Mouse (Mus musculus): ENCODE measurements around the gene Sec14l3.
"Not testable (repeated sequence)": the region's sequence is repeated elsewhere in the genome, so short reads cannot be mapped to it uniquely, and the experiment has no call there.

Sec14l3 gene

GRCm38 (mm10) chr11:4101851-4102250 is 37.2 kb downstream of the Sec14l3 start:
- peak; percentile 94 for DNase-seq (ENCODE audit: low read depth)

DNA sequence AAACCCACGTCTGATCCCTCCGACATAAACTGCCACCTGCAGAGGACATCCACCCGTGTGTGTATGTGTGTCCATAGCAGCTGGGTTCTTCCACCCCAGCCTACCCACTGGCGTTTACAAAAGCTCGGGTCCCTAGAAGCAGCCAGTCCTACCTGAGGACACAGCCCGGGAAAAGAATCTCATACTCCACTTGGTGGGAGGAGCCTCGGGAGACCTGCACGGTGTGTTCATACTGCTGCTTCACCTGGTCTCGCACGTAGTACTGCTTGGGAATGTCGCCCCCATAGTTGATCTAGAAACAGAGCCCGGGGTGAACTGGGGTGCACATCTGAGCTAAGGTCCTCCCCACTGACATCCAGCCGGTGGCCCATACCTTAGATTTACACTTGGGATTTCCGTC is 38.9 kb downstream of the Sec14l3 start:
- DNase-seq (ENCODE audit: low read depth): no peak

DNA sequence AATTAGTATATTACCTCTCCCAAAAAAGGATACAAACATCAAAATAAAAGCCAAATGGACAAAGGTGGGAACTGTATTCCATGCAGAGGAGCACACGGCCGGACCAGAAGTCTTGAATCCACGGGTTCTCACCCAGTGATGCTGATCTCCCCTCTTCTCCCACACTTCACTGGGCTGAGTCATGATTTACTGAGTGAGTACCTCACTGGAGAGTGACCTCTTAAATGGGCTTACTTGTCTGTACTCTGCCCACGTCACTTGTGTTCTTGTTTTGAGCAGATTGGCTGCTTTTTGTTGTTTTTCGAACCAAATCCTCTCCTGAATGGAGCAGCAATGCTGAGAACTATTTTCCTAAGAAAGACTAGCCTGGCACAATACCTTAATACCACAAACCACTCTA is 40.3 kb downstream of the Sec14l3 start:
- DNase-seq (ENCODE audit: low read depth): no peak

- no peak for DNase-seq (ENCODE audit: low read depth)
Measured at GRCm38 (mm10) chr11:4105444-4105843, 40.8 kb downstream of the Sec14l3 start.

- not testable (repeated sequence) for DNase-seq (ENCODE audit: low read depth)
Measured at GRCm38 (mm10) chr11:4107901-4108300, 43.3 kb downstream of the Sec14l3 start.

DNA sequence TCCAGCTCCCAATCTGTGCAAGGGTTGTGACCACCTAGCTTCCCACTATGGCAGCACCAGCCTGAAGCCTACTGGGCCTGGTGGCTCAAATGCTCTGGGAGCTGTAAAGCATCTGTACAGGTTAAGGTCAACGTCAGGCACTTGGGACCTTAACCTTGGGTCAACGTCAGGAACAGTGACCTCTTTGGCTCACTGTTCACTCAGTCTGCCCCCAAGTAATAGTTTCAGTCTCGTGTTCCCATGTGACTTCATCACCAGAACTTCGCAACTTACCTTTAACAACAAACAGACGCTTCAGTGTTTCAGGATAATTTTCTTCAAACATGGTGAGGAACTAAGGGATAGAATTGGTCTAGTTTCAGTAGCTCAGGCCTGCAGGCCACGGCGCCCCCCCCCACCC is 44.0 kb downstream of the Sec14l3 start:
- DNase-seq (ENCODE audit: low read depth): no peak

- no peak for DNase-seq (ENCODE audit: low read depth)
Measured at GRCm38 (mm10) chr11:4112033-4112432, 47.4 kb downstream of the Sec14l3 start.

GRCm38 (mm10) chr11:4112861-4113260 is 48.2 kb downstream of the Sec14l3 start:
- no peak for DNase-seq (ENCODE audit: low read depth)

DNA sequence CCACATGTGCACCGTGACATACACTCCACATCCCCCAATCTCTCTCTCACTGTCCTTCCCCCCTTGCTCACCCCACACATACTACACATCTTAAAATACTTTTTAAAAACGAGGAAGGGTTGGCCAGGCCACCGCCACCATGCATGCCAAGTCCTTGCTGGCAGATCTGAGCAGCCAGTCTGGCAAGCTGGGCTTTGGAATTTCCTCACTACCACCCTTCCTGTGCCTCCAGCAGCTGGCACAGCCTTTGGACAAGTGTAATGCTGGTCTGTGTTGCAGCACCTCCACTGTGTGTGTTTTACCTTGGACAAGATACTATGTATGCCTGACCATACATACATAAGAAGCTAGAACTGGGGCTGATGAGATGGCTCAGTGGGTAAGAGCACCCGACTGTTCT is 48.9 kb downstream of the Sec14l3 start:
- DNase-seq (ENCODE audit: low read depth): no peak

- no peak for DNase-seq (ENCODE audit: low read depth)
Measured at GRCm38 (mm10) chr11:4113970-4114369, 49.3 kb downstream of the Sec14l3 start.

DNA sequence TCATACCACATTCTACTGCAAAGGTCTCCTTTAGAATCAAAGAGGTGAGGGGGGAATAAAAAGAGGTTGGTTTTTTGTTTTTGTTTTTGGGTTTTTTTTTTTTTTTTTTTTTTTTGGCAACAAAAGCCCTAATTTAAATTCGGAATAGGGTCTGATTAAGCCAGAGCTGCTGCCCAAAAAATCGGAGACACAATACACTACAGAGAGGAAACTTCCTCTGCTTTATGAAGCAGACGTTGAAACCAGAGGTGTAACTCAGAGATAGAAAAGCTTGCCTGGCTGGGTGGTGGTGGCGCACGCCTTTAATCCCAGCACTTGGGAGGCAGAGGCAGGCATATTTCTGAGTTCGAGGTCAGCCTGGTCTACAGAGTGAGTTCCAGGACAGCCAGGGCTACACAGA is 49.9 kb downstream of the Sec14l3 start:
- DNase-seq (ENCODE audit: low read depth): not testable (repeated sequence)

DNA sequence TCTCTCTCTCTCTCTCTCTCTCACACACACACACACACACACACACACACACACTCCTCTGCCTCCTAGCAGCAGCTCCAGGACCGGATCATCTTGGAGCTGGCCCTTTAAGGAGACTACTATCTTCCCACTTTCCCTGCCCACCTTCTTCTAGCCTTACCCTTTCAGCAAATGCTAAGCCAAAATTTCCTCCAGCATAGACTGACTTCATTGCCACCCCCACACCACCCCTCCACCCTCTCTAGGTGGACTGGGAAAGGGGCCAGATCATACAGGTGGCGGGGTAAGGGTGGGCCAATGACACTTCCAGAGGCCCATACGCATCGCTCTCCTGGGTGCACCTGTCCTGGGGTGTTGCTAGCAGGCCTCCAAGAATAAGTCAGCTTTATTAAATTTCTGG is 50.8 kb downstream of the Sec14l3 start:
- no peak for DNase-seq (ENCODE audit: low read depth)

GRCm38 (mm10) chr11:4116458-4117141 is 52.0 kb downstream of the Sec14l3 start:
- peak; percentile 16 for DNase-seq (ENCODE audit: low read depth)

GRCm38 (mm10) chr11:4117372-4118071 is 52.9 kb downstream of the Sec14l3 start:
- peak; percentile 49 for DNase-seq (ENCODE audit: low read depth)

GRCm38 (mm10) chr11:4118081-4118921 is 53.7 kb downstream of the Sec14l3 start:
- peak; percentile 21 for DNase-seq (ENCODE audit: low read depth)

- peak; percentile 93 for DNase-seq (ENCODE audit: low read depth)
Measured at GRCm38 (mm10) chr11:4119635-4120034, 55.0 kb downstream of the Sec14l3 start.

DNA sequence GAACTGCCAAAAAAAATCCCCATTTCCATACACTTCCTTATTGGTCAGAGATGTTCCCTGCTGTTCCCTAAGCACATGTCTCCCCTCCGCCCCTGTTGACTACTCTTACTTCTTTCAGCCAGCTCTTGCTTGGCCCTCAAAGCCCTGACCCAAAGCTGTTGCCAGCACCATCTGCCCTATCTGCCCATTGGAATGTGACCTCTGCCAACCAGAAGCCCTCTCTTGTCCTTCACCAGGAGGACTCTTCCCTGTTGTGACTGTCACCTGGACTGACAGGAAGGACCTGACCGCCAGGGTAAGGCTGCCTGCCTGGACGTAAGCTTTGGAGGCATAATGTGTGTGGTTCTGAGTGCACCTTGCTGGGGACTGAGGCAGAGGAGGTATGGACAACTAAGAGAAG is 57.0 kb downstream of the Sec14l3 start:
- no peak for DNase-seq (ENCODE audit: low read depth)

- DNase-seq (ENCODE audit: low read depth): no peak
Measured at GRCm38 (mm10) chr11:4122226-4122625, 57.6 kb downstream of the Sec14l3 start.

DNA sequence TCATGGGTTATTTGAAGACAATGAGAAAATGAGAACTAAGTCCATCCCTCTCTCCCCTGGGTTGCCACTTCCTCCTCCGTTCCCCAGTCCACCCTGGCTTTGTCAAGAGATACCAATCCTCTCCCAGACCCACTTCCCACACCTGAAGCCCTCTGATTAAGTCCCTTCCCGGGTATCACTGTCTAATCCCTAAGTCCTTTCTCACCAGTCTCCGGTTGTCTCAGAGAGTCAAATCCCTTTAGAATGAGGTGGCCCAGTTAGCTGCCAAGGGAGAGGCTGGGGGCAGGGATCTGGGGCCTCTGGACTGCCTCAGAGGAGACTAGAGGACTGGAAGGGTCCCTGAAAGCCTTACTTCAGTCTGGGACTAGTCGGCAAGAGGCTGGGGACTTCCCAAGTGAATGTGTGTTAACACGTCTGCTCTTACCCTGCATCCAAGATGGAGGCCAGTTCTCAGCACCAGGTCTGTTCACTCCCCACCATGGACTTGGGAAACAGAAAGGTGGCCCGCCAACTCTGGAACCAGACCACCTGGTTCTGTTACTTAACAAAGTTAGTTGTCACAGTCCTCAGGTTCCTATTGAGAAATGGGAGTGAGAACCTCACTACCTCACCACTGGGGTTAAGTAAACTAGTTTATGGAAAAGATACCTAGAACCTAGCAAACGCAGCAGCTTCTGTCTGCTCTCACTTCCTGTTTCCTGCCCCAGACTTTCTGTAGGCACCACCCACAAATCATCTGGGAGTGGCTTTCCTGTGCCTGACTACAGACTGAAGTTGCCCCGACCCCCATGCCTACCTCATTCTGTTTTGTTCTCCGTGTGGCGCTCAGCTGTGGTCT is 58.3 kb downstream of the Sec14l3 start, which contains the start of gene Sec14l2:
Gene Sec14l2 (minus strand): TSS at position 674 of the 838 bp plus-strand sequence.
- peak; percentile 86 for DNase-seq (ENCODE audit: low read depth)

DNA sequence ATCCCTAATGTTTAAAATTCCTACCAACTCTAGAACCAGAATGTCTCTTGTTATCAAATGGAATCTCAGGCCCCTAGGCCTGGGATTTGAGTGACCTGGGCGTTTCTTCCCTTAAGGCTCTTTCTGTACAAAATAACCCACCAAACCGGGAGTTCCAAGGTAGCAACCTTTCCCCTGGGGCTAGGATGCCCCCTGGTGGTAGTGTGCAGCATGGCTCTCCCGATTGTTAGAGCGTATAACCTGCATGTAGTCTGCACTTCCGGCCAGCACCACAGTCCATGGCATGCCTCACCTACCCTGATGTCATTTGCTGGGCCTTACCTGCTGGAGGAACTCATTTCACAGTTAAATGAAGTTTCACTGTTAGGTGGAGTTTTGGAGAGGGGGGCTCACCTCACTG is 59.3 kb downstream of the Sec14l3 start:
- DNase-seq (ENCODE audit: low read depth): peak; percentile 87

DNA sequence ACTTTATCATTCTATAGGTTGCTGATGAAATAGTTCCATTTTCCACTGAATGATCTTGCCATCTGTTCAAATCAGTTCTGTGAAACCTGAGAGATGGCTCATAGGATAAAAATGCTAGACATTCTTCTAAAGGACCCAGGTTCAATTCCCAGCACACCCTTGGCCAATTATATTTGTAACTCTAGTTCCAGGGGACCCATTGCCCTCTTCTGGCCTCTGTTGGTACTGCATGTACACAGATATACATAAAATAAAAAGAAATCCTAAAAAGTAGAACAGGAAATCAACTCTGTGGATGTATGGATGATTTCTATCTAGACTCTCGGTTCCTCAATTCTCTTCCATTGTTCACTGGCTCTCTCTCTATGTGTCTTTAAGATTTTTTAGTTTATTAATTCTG is 62.4 kb downstream of the Sec14l3 start:
- peak; percentile 16 for DNase-seq (ENCODE audit: low read depth)

Data from 416B (cell line).